Mouse (Mus musculus): ENCODE data around the gene Upk3b.
"Not testable (repeated sequence)": the region's sequence is repeated elsewhere in the genome, so short reads cannot be mapped to it uniquely, and the experiment has no call there.

Upk3b gene

GRCm38 (mm10) chr5:136034868-136035267 lies 3.4 kb upstream of the Upk3b start:
- DNase-seq (ENCODE audit: low spot score in 2 of 2), result no peak

GRCm38 (mm10) chr5:136035285-136035684 lies 3.0 kb upstream of the Upk3b start:
- no peak for DNase-seq (ENCODE audit: low spot score in 2 of 2)

- no peak for DNase-seq (ENCODE audit: low spot score in 2 of 2)
These were observed 1.6 kb upstream of the Upk3b start for GRCm38 (mm10) chr5:136036667-136037066.

DNA sequence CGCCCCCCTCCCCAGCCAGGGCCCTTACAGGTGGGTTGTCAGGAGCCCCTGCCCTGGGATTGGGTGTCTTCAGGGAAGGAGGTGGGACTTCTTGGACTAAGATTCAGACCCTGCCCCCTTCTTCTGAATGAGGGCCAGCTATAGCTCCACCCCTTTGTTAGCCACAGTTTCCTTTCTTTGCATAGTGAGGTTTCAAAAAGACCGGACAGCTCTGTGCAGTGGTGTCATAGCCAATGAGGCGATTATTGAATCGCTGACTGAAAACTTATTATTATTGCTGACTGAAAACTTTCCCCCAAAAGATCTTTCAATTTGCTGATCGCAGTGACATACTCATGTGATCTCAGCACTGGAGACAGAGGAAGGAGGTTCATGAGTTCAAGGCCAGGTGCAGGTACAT lies 1.9 kb downstream of the Upk3b start:
- peak; percentile 27 to 40 for DNase-seq (ENCODE audit: low spot score in 2 of 2)

DNA sequence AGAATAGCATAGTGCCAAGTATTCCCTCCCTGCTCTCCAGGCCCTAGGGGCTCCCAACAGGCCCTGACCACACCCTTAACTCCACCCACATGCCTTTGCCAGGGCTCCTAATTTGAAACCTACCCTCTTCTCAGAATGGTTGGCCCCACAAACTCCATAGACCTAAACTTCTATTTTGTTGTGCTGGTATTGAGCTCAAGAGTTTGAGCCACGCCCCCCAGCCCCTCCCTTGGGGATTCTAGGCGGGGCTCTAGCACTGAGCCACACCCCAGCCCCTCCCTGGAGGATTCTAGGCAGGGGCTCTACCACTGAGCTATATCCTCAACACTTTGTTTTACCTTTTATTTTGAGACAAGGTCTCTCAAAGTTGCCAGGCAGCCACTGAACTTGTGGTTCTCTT lies 3.0 kb downstream of the Upk3b start:
- DNase-seq (ENCODE audit: low spot score in 2 of 2), result peak in 1 of 2 experiments; percentile 20

DNA sequence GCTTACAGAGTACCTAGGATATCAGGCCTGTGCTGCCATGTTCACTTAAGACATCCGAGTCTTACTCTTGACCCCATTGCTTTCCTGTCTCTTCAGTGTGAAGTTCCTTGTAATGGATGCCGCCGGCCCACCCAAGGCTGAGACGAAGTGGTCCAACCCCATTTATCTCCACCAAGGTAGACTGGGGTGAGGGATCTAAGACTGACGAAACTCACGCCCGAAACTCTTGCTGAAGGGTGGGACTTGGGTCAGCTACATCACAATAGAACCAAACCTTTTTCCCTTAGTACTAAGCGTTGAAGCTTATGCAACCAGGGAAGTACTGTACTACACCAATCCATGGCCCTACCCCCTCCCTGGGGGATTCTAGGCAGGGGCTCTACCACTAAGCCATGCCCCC lies 3.4 kb downstream of the Upk3b start:
- DNase-seq (ENCODE audit: low spot score in 2 of 2), result no peak

DNA sequence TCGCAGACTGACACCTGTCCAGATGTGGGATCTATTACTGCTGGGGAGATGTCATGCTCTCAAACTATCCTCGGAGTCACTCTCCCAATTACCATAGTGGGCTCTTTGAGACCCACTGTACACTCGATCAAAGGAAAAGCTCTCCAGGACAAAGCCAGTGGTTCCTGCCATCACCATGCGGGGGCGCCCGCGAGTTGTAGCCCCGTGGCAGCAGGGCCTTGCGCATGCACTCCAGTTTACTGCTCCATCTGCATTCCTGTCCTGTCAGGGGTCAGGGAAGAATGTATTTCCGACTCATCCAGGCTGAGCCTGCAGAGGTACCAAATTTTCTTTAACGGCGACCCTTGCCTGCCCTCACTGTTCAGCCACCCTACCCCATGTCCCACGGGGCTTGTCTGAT lies 6.6 kb downstream of the Upk3b start:
- DNase-seq (ENCODE audit: low spot score in 2 of 2), result no peak

GRCm38 (mm10) chr5:136045408-136045807 lies 7.1 kb downstream of the Upk3b start:
- DNase-seq (ENCODE audit: low spot score in 2 of 2), result no peak

DNA sequence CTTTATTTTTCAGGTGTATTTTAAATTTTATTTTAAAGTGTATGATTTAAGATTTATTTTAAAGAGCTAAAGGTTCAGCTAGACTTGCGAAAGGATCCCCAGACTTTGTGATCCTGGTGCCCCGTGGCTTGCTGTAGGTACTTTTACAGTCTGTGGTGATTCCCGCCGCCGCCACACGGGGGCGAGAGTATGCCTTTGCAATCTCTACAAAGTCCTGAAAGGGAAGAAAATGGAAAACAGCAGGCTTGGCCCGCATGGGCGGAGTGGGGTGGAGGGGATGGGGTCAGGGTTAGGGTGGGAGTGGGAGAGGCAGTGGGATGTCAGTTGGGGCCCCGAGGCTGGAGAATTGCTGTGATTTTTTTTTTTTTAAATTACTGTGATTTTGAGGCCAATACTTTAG lies 7.7 kb downstream of the Upk3b start:
- peak; percentile 52 to 76 for DNase-seq (ENCODE audit: low spot score in 2 of 2)

GRCm38 (mm10) chr5:136048541-136048940 lies 10.2 kb downstream of the Upk3b start:
- not testable (repeated sequence) for DNase-seq (ENCODE audit: low spot score in 2 of 2)

- no peak for DNase-seq (ENCODE audit: low spot score in 2 of 2)
These were observed 11.6 kb downstream of the Upk3b start for GRCm38 (mm10) chr5:136049926-136050325.

GRCm38 (mm10) chr5:136051231-136052085 lies 13.2 kb downstream of the Upk3b start:
- DNase-seq (ENCODE audit: low spot score in 2 of 2), result no peak

DNA sequence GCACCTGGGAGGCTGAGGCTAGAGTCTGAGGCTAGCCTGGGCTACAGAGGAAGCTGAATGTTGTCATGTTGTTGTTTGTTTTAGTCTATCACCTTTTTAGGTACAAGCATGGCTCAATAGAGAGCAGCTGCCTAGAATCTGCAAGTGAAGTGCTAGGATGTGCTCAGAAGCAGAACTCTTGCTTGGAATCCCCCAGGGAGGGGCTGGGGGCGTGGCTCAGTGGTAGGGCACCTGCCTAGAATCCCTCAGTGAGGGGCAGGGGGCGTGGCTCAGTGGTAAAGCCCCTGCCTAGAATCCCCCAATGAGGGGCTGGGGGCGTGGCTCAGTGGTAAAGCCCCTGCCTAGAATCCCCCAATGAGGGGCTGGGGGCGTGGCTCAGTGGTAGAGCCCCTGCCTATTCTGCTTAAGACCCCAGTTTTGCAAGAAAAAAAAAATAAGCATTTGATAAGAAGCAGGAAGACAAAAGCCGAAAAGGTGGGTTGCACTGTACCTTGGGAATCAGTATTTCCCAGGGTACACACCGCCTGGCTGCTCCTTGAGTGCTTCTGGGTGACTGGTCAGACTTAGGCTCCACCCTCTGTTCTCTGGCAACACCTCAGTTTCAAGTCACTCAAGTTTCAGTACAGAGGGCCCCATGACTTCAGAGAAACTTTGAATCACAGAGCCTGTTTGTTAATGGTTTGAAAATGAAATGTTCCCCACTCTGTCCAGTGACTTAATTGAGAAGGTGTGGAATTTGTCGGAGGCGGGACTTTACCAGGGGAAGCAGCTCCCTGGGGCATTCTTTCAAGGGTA lies 14.8 kb downstream of the Upk3b start:
- no peak for DNase-seq (ENCODE audit: low spot score in 2 of 2)

DNA sequence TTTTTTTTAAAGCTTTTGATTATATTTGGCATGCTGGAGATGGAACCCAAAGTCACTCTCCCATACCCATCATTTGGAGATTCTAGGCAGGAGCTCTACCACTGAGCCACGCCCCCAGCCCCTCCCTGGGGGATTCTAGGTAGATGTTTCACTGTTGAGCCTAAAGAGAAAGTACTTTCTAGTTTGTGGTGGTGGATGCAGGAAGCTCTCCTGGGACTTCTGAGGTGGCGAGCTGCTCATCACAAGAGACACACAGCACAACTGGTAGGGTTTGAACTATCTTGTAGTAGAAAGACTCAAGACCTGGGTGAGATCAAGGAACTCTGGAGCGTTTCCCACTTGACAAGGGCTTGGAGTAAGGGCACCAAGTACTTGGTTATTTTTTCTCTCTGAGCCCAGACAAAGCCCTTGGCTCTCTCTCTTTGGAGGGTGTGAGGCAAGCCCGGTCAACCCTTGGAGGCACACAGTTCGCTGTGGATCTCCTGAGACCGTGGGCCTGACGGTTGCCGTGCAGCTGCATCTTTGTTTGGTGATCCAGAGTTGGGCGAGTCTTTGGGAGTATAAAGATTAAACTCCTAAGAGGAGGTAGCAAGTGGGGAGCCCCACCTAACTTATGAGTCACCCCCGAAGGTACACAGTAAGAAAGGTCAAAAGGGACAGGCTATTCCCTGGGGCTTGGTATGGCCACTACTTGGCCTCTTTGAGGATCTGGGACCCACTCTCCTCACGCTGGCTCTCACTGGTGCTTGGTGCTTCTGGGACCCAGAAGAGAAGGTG lies 16.2 kb downstream of the Upk3b start, which contains the start of gene Upk3bl:
Gene Upk3bl (plus strand): TSS at position 192 of the 777 bp plus-strand sequence.
- no peak for DNase-seq (ENCODE audit: low spot score in 2 of 2)

DNA sequence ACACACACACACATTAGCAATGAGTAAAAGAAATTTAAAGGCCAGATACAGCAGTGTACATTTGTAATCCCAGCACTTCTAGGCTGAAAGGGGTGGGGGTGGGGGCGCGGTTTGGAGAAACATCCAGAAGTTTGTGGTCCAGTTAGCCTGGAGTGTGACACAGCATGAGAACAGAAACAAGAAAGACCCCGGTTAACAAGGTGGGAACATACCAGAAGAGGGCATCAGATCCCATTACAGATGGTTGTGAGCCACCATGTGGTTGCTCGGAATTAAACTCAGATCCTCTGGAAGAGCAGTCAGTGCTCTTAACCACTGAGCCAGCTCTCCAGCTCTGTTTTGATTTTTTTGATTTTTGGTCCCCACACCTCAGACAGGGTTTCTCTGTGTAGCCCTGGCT lies 17.8 kb downstream of the Upk3b start:
- DNase-seq (ENCODE audit: low spot score in 2 of 2), result no peak

DNA sequence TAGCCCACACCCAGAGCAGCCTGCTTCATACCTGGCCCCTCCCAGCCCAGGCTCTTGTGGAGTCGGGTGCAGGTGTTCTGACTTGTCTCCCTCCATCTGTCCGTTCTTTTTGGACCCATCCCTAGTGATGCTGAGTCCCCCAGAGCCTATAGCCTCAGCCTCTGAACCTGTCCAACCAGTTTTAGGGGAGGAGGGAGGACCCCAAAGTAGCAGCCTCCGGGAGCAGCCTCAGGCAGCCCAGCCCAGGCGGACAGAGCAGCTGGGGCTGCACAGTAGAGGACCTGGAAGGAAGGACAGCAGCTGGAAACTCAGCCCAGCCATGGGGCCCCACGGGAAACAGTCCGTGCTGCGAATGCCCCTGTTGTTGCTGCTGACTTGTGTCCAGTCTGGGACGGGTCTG lies 18.8 kb downstream of the Upk3b start:
- DNase-seq (ENCODE audit: low spot score in 2 of 2), result no peak

GRCm38 (mm10) chr5:136061567-136061966 lies 23.3 kb downstream of the Upk3b start:
- peak; percentile 58 to 70 for DNase-seq (ENCODE audit: low spot score in 2 of 2)

- no peak for DNase-seq (ENCODE audit: low spot score in 2 of 2)
These were observed 25.6 kb downstream of the Upk3b start for GRCm38 (mm10) chr5:136063920-136064319.

- DNase-seq (ENCODE audit: low spot score in 2 of 2), result not testable (repeated sequence)
These were observed 28.3 kb downstream of the Upk3b start for GRCm38 (mm10) chr5:136066404-136067148.

GRCm38 (mm10) chr5:136069411-136069810 lies 31.1 kb downstream of the Upk3b start:
- DNase-seq (ENCODE audit: low spot score in 2 of 2), result no peak

GRCm38 (mm10) chr5:136073051-136073450 lies 34.8 kb downstream of the Upk3b start:
- no peak for DNase-seq (ENCODE audit: low spot score in 2 of 2)

Data from spleen, postnatal 36 days (tissue).